Mouse (Mus musculus) activated CD4-positive, CD25-positive, alpha-beta regulatory T cell, adult 4 months (primary cell): ENCODE measurements around the gene Rbm33. TPM values are rescaled to one million over a fixed set of nuclear protein-coding genes. Genes with fewer than 3 reads are reported as not detected.

Experiments used
- ATAC-seq: one replicate; pipeline ENCODE4 v1.8.0; 2017
- polyA plus RNA-seq, 2 experiments: library from polyadenylated mRNA; unstranded; fragments of 100-300 nt; shearing (Covaris generic); gene quantifications; one replicate each; pipeline ENCODE4 v1.2.1; 2017

Rbm33 gene
- polyA plus RNA-seq, 2 experiments from 2014 or later: 10.1 to 12.2 TPM

- no peak for ATAC-seq
Observed at GRCm38 (mm10) chr5:28413533-28413932, 96.6 kb downstream of the Rbm33 start.

GRCm38 (mm10) chr5:28414076-28414475, 97.2 kb downstream of the Rbm33 start:
- ATAC-seq: no peak

- no peak for ATAC-seq
Observed at GRCm38 (mm10) chr5:28416029-28416428, 99.1 kb downstream of the Rbm33 start.

- ATAC-seq: no peak
Observed at GRCm38 (mm10) chr5:28418734-28419133, 101.8 kb downstream of the Rbm33 start.

GRCm38 (mm10) chr5:28419640-28420265, 102.8 kb downstream of the Rbm33 start:
- no peak for ATAC-seq

GRCm38 (mm10) chr5:28423781-28424180, 106.9 kb downstream of the Rbm33 start:
- ATAC-seq: no peak

- no peak for ATAC-seq
Observed at GRCm38 (mm10) chr5:28425926-28426325, 109.0 kb downstream of the Rbm33 start.

- no peak for ATAC-seq
Observed at GRCm38 (mm10) chr5:28450126-28450890, 133.4 kb downstream of the Rbm33 start.

GRCm38 (mm10) chr5:28451053-28451638, 134.2 kb downstream of the Rbm33 start:
- no peak for ATAC-seq

- no peak for ATAC-seq
Observed at GRCm38 (mm10) chr5:28453086-28453485, 136.2 kb downstream of the Rbm33 start.

- no peak for ATAC-seq
Observed at GRCm38 (mm10) chr5:28453523-28453922, 136.6 kb downstream of the Rbm33 start.

- ATAC-seq: no peak
Observed at GRCm38 (mm10) chr5:28454546-28454945, 137.6 kb downstream of the Rbm33 start.

- no peak for ATAC-seq
Observed at GRCm38 (mm10) chr5:28455721-28456120, 138.8 kb downstream of the Rbm33 start.

GRCm38 (mm10) chr5:28456366-28456765, 139.4 kb downstream of the Rbm33 start:
- ATAC-seq: no peak

GRCm38 (mm10) chr5:28457921-28458641, 141.2 kb downstream of the Rbm33 start:
- no peak for ATAC-seq

- no peak for ATAC-seq
Observed at GRCm38 (mm10) chr5:28458821-28459240, 141.9 kb downstream of the Rbm33 start.

GRCm38 (mm10) chr5:28459456-28460225, 142.7 kb downstream of the Rbm33 start:
- ATAC-seq: no peak

GRCm38 (mm10) chr5:28460556-28461350, 143.8 kb downstream of the Rbm33 start:
- ATAC-seq: no peak

GRCm38 (mm10) chr5:28461376-28461775, 144.5 kb downstream of the Rbm33 start:
- no peak for ATAC-seq

- no peak for ATAC-seq
Observed at GRCm38 (mm10) chr5:28462741-28463590, 146.0 kb downstream of the Rbm33 start.
